Mouse (Mus musculus) urinary bladder, adult 18-20 months (tissue): ENCODE results near the gene Fmo2.

ENCODE experiments used
- DNase-seq, 2 experiments: peaks; one replicate each; pipeline ENCODE4 v3.0.0; 2022; ENCODE audit warnings: low spot score in 2 of 2, mixed read lengths in 2 of 2

Gene Fmo2

DNA sequence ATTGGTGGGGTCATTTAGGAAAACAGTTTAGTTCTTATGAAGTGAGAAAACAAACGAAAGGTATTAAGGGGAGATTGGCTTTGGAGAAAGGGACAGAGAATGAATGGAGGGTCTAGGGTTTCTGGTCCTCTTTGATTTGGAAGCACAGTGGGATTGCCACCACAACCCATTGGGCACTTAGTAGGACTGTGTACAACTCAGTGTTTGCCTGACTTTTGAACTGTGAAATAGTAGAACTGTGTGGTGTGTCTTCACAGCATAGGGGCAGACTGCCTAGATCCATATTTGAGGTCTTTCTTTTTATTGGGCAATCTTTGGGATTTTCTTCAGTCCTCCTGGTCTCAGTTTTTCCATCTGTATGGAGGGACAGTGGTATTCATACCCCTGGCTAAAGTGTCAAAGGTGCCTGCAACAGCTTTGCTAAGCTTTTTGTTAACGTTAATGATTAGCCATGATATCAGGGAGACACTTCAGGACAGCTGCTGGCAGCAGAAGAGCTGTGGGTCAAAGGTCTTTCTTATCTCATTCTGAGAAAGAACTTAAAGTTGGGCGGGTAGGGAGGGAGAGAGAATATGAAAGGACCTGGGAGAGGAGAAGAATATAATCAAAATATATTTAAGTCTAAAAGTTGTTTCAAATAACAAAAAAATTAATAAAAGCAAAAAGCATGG, 44.6 kb downstream of the Fmo2 start:
- no peak for DNase-seq

- no peak for DNase-seq
Measured at GRCm38 (mm10) chr1:162847554-162847953, 51.0 kb downstream of the Fmo2 start.

DNA sequence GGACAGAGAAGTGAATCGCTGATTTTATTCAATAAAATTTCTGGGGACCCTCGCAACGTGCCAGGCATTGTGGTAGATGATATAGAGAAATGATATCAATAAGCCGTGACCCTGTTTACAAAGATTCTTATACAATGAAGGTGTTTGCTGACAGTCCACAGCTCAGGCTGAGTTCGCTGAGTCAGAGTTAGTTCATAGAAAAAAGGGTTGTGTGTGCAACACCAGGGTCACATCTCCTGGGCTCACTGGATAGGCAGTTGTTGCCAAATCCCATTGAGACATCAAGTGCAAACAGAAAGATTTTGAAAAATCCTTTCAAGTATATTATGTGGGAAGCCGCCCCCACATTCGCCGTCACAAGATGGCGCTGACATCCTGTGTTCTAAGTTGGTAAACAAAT, 58.3 kb downstream of the Fmo2 start:
- no peak for DNase-seq

DNA sequence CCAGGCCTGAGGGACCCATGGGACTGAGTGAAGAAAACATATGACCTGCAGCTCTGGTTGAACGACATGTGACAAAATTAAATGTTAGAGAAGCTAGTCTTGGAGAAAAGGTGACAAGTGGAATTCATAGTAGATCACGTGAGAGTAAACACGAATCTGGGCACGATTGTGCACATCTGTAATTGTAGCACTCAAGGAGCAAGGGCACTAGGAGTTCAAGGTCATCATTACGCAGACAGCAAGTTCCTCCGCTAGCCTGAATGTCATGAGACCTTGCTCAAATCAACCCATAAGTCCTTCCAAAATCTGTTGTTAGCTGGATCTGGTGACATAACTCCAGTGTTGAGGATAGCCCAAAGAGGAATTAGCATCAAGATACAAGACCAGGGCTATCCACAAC, 59.5 kb downstream of the Fmo2 start:
- DNase-seq: no peak

DNA sequence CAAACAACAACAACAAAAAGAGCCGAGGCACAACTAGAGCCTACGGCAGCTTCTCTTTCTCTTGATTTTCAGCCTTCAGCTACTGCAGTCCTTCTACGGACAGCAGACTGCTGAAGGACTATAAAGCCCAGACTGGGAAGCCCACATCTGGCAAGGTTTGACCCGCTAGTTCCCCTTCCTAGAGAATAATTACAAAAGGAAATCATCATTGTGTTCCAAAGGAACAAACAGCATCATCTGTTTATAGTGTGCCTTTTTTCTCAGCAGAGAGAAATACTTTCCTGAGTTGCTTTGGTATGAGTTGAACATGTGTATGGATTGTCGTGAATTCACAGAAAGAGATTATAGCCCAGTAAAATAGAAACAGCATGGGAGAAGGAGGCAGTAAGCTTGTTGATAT, 64.2 kb downstream of the Fmo2 start:
- DNase-seq: no peak

DNA sequence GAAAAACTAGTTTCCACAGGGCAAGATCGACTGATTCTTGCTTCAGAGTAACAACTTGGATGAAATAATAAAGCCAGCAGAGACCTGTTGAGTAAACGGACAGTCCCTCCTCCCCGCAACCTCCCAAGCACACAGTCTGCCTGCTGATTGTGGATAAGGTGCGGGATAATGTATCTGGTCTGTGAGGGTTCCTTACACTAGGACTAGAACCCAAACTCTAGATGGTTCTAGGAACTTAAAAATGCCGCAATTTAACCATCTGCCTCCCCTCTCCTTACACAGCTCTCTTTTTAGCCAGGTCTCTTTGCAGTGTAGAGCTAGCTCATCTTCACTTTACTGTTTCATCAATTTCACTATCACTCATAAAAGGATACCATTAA, 66.0 kb downstream of the Fmo2 start:
- no peak for DNase-seq

DNA sequence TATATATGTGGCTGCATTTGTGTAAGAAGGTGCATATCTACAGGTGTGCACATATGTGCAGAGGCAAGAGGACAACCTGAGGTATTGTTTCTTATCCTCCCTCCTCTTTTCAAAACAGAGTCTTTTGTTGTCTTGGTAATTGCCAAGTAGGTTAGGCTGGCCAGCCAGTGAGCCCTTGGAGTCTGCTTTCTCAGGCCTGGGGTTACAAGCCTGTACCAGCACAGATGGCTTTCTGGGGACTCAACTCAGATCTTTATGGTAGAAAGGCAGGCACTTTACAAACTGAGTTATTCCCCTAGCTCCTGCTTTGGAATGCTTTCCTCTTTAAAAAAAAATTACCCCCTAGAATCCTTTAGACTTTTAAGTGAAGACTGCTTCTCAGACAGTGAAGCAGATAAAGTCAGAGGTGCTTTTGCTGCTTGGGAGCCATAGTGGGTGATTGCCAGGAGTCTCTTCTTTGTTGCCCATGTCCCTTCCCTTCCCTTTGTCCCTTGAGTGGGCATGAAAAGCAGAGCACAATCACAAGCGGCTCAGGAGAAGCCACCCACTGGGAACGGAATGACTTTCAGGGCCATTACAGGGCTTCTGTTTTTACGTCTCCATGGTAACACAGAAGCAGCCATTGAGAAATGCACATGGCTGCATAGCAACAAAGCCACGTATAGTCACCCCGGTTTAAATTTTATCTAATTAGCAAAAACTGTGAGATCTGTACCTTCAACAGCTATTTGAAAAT, 66.5 kb downstream of the Fmo2 start:
- no peak for DNase-seq
